Mouse (Mus musculus) G1E (cell line): ENCODE results near the gene Dnal4.

Experiments used
- CTCF ChIP-seq: IDR thresholded peaks from 2 replicates; pipeline ENCODE4 v1.5.1; 2012; ENCODE audit warnings: low read depth, low read length, inconsistent platforms, mixed read lengths
- GATA1 ChIP-seq: IDR thresholded peaks from 2 replicates; pipeline ENCODE4 v1.6.1; 2012; ENCODE audit warnings: borderline replicate concordance, low read length, inconsistent platforms, mixed read lengths
- GATA2 ChIP-seq: IDR thresholded peaks from 2 replicates; pipeline ENCODE4 v1.6.1; 2012; ENCODE audit warnings: low read depth, low read length, inconsistent platforms, borderline replicate concordance
- TAL1 ChIP-seq: conservative IDR thresholded peaks from 2 replicates; pipeline ENCODE4 v1.6.1; 2012; ENCODE audit warnings: low read depth, low read length, inconsistent platforms, mixed read lengths

GRCm38 (mm10) chr15:79804352-79805071 is 26.9 kb upstream of the Dnal4 start, which contains the start of gene Nptxr:
- TF ChIP-seq CTCF (no peak), TAL1 (no peak), GATA2 (no peak), GATA1 (no peak)
